8 mouse cellular contexts compared by ENCODE assay signal in genomic region chr3:153148887-153149286, GRCm38 (mm10).
DNase-seq lines count a peak whose midpoint lies in the region; ATAC-seq and TF ChIP-seq lines count a peak whose summit lies in the region.

No protein-coding gene starts in this region.

- H3K36me3 ChIP-seq in CH12.LX (replicated peaks in 1 of 2; ENCODE audit: control insufficient read depth in 1 of 2, insufficient read depth in 1 of 2, low read length in 1 of 2), result no peaks in the 10 kb centered on the region
- H3K36me3 ChIP-seq in liver, embryonic 11.5 days (ENCODE audit: control insufficient read depth, insufficient read depth, low read length), result no peaks in the 10 kb centered on the region

- no peak for TF ChIP-seq RAD21 in CH12.LX (IDR thresholded peaks at IDR 0.05; ENCODE audit: low read depth, low read length)

- TF ChIP-seq POLR2A in CH12.LX (IDR thresholded peaks at IDR 0.05; ENCODE audit: low read depth, low read length), result no peak

- 9% methylated on average over 2 of the region's 2 CpGs for WGBS in liver, embryonic 11.5 days

- H3K9ac ChIP-seq in CH12.LX (ENCODE audit: insufficient read depth, low read depth), result no peak overlapping the region
- H3K9ac ChIP-seq in liver, embryonic 11.5 days (ENCODE audit: low read depth, low read length), result no peak overlapping the region

- in situ Hi-C loops in CH12.LX (cut with MboI; ENCODE audit: low pct_ligation_motif_present, low pct_unique_long_range_greater_than_20kb, low sequenced_read_pairs), result no loop called here

- H3K79me2 ChIP-seq in CH12.LX (replicated peaks; ENCODE audit: control insufficient read depth, extremely low read depth, insufficient read depth, poor library complexity, severe bottlenecking), result no peaks in the 10 kb centered on the region

- dilution Hi-C loops in CH12.LX (cut with MboI; ENCODE audit: extremely low pct_ligation_motif_present, extremely low pct_unique_long_range_greater_than_20kb, low sequenced_read_pairs), result no loop called here

- H3K27me3 ChIP-seq in CH12.LX (replicated peaks), result no peaks in the 10 kb centered on the region
- no peaks in the 10 kb centered on the region for H3K27me3 ChIP-seq in liver, embryonic 11.5 days (replicated peaks; ENCODE audit: control insufficient read depth, insufficient read depth, low read length)

- H3K4me1 ChIP-seq in CH12.LX (ENCODE audit: control insufficient read depth in 1 of 2, insufficient read depth in 2 of 2), result peaks cover 3 to 13% of the 10 kb centered on the region in 2 experiments; a peak in 3 of 4 replicates
- no peaks in the 10 kb centered on the region for H3K4me1 ChIP-seq in liver, embryonic 11.5 days (replicated peaks; ENCODE audit: control insufficient read depth, insufficient read depth, low read length)

- H3K27ac ChIP-seq in CH12.LX (ENCODE audit: insufficient read depth, low read depth), result no peak overlapping the region
- H3K27ac ChIP-seq in liver, embryonic 11.5 days (ENCODE audit: low read depth, low read length), result no peak overlapping the region

- no peak overlapping the region for H3K4me2 ChIP-seq in CH12.LX (ENCODE audit: insufficient read depth, low read depth, poor library complexity, severe bottlenecking)
- no peak overlapping the region for H3K4me2 ChIP-seq in liver, embryonic 11.5 days

- TF ChIP-seq EP300 in CH12.LX (IDR thresholded peaks at IDR 0.05; ENCODE audit: low read length), result no peak

- no peak for DNase-seq in cerebellum, adult 9-10 months
- peak; percentile 69 for DNase-seq in CH12.LX (ENCODE audit: extremely low read depth)
- DNase-seq in liver, embryonic 11.5 days (ENCODE audit: low spot score), result peak; percentile 37
- peak; percentile 30 for DNase-seq in yolk sac, embryonic 10.5 days (ENCODE audit: low spot score)
- DNase-seq in right cerebral cortex, adult 2 months (ENCODE audit: low spot score in 2 of 2), result no peak
- DNase-seq in heart, adult 18-20 months, result no peak

- no peaks in the 10 kb centered on the region for H3K9me3 ChIP-seq in CH12.LX (replicated peaks; ENCODE audit: low read length)
- no peaks in the 10 kb centered on the region for H3K9me3 ChIP-seq in liver, embryonic 11.5 days (ENCODE audit: control insufficient read depth, low read length)

- no peak overlapping the region for H3K4me3 ChIP-seq in CH12.LX (replicated peaks in 1 of 3; ENCODE audit: low read depth in 2 of 3, low read length in 2 of 3, poor library complexity in 1 of 3)
- H3K4me3 ChIP-seq in liver, embryonic 11.5 days (ENCODE audit: low read depth, low read length), result no peak overlapping the region

- peak; percentile 31; the same call in 1 of the 2 replicates for ATAC-seq in cerebellum, adult (ENCODE audit: insufficient number of reproducible peaks, low FRiP score, low TSS enrichment)
- ATAC-seq in erythroid progenitor cell, adult 5-6 weeks (replicated peaks; ENCODE audit: low FRiP score, poor library complexity, severe bottlenecking), result peak; percentile 79
- ATAC-seq in liver, embryonic 11.5 days (replicated peaks; ENCODE audit: low FRiP score), result peak; percentile 93

- TF ChIP-seq CTCF in CH12.LX (conservative IDR thresholded peaks at IDR 0.05 in 1 of 2, IDR thresholded peaks at IDR 0.05 in 1 of 2; ENCODE audit: low read depth in 2 of 2, low read length in 2 of 2), result no peak

TF ChIP-seq in CH12.LX, 34 proteins besides CTCF, POLR2A, EP300 and RAD21:
- TF ChIP-seq MAZ (IDR thresholded peaks at IDR 0.05; ENCODE audit: low read depth, low read length) (no peak), BHLHE40 (IDR thresholded peaks at IDR 0.05; ENCODE audit: low read depth, low read length) (no peak)

Comparison
In these comparisons a context has a peak if more than half of its experiments do, and no peak if none do; other contexts are left out.
1. ATAC-seq: peak in every context shown above with its lines; median percentile 93 in liver, embryonic 11.5 days; 79 in erythroid progenitor cell, adult 5-6 weeks; 31 in cerebellum, adult.
2. DNase-seq: peak in CH12.LX (single experiment), liver, embryonic 11.5 days (single experiment) and yolk sac, embryonic 10.5 days (single experiment); none in cerebellum, adult 9-10 months (single experiment), right cerebral cortex, adult 2 months (0 of 2) and heart, adult 18-20 months (0 of 2).